Mouse (Mus musculus) MEL (cell line): ENCODE results near the gene Nkx2-2. TPM values are rescaled to one million over a fixed set of nuclear protein-coding genes. Genes with fewer than 3 reads are reported as not detected.

Experiments used
- DNase-seq: peaks from one replicate; pipeline ENCODE4 v3.0.0; 2011; ENCODE audit warnings: low read depth, low spot score
- H3K27ac ChIP-seq: 2 replicates; pipeline ENCODE4 v1.5.1; 2012; ENCODE audit warnings: low read depth, mild to moderate bottlenecking, control low read depth, low read length, moderate library complexity; ENCODE audit not compliant: control insufficient read depth
- H3K27me3 ChIP-seq, 2 experiments: fragments of 150-350 bp in 1 of 2; sonication (generic) in 1 of 2; 2 replicates each; pipeline ENCODE4 v1.6.1; 2012; ENCODE audit warnings: low read length in 2 of 2, mild to moderate bottlenecking in 2 of 2, improper control_type of control experiment in 1 of 2, moderate library complexity in 1 of 2; ENCODE audit not compliant: insufficient read depth in 2 of 2, control insufficient read depth in 1 of 2
- H3K36me3 ChIP-seq, 2 experiments: 2 replicates each; pipeline ENCODE4 v1.6.1; 2012 to 2014; ENCODE audit warnings: low read length in 2 of 2, improper control_type of control experiment in 1 of 2, inconsistent platforms in 1 of 2, mild to moderate bottlenecking in 1 of 2; ENCODE audit not compliant: insufficient read depth in 2 of 2, control insufficient read depth in 1 of 2
- H3K4me1 ChIP-seq, 2 experiments: fragments of 150-350 bp in 1 of 2; sonication (generic) in 1 of 2; 2 replicates each; pipeline ENCODE4 v1.6.1; 2012; ENCODE audit warnings: low read length in 2 of 2, improper control_type of control experiment in 1 of 2, mild to moderate bottlenecking in 1 of 2; ENCODE audit not compliant: insufficient read depth in 2 of 2, control insufficient read depth in 1 of 2
- H3K4me3 ChIP-seq, 2 experiments: fragments of 150-350 bp in 1 of 2; sonication (generic) in 1 of 2; 2 replicates each; pipeline ENCODE4 v1.5.1; 2012; ENCODE audit warnings: low read depth in 2 of 2, low read length in 2 of 2, mild to moderate bottlenecking in 2 of 2, moderate library complexity in 2 of 2, control low read depth in 1 of 2, improper control_type of control experiment in 1 of 2; ENCODE audit not compliant: control insufficient read depth in 1 of 2, insufficient read depth in 1 of 2
- H3K79me2 ChIP-seq: 2 replicates; pipeline ENCODE4 v1.6.1; 2012; ENCODE audit warnings: mild to moderate bottlenecking, low read length, moderate library complexity; ENCODE audit not compliant: control insufficient read depth, poor library complexity, insufficient read depth
- H3K9ac ChIP-seq: 2 replicates; pipeline ENCODE4 v1.6.1; 2012; ENCODE audit warnings: low read depth, mild to moderate bottlenecking, control low read depth, low read length, moderate library complexity; ENCODE audit not compliant: control insufficient read depth, poor library complexity, severe bottlenecking
- H3K9me3 ChIP-seq: fragments of 150-350 bp; sonication (generic); replicated peaks from 2 replicates; pipeline ENCODE4 v1.6.1; 2012; ENCODE audit warnings: mild to moderate bottlenecking, low read length, improper control_type of control experiment, moderate library complexity; ENCODE audit not compliant: insufficient read depth
- CHD2 ChIP-seq: IDR thresholded peaks from 2 replicates; pipeline ENCODE4 v1.6.1; 2011; ENCODE audit warnings: low read length, improper control_type of control experiment
- EP300 ChIP-seq, 2 experiments: IDR thresholded peaks; 2 replicates each; pipeline ENCODE4 v1.6.1; 2011; ENCODE audit warnings: improper control_type of control experiment in 2 of 2, low read length in 2 of 2, low read depth in 1 of 2, mild to moderate bottlenecking in 1 of 2
- GATA1 ChIP-seq: IDR thresholded peaks from 2 replicates; pipeline ENCODE4 v1.6.1; 2011; ENCODE audit warnings: low read depth, low read length, improper control_type of control experiment
- JUND ChIP-seq: IDR thresholded peaks from 2 replicates; pipeline ENCODE4 v1.6.1; 2011; ENCODE audit warnings: low read depth, mild to moderate bottlenecking, improper control_type of control experiment, low read length
- MAFK ChIP-seq: IDR thresholded peaks from 2 replicates; pipeline ENCODE4 v1.6.1; 2011; ENCODE audit warnings: low read depth, mild to moderate bottlenecking, low read length, improper control_type of control experiment, borderline replicate concordance
- MEF2A ChIP-seq: IDR thresholded peaks from 2 replicates; pipeline ENCODE4 v1.6.1; 2014; ENCODE audit warnings: low read depth, mild to moderate bottlenecking, inconsistent platforms, low read length, improper control_type of control experiment; ENCODE audit not compliant: poor library complexity, insufficient replicate concordance, severe bottlenecking; ENCODE audit errors: extremely low read depth
- MXI1 ChIP-seq: IDR thresholded peaks from 2 replicates; pipeline ENCODE4 v1.6.1; 2011; ENCODE audit warnings: mild to moderate bottlenecking, low read depth, low read length, improper control_type of control experiment
- MYB ChIP-seq: IDR thresholded peaks from 2 replicates; pipeline ENCODE4 v1.6.1; 2011; ENCODE audit warnings: mild to moderate bottlenecking, low read depth, low read length, improper control_type of control experiment
- POLR2A ChIP-seq, 2 experiments: IDR thresholded peaks; 2 replicates each; pipeline ENCODE4 v1.6.1; 2011 to 2012; ENCODE audit warnings: low read length in 2 of 2, mild to moderate bottlenecking in 2 of 2, control low read depth in 1 of 2, improper control_type of control experiment in 1 of 2, low read depth in 1 of 2, moderate library complexity in 1 of 2; ENCODE audit not compliant: control insufficient read depth in 1 of 2, insufficient read depth in 1 of 2, poor library complexity in 1 of 2
- RCOR1 ChIP-seq: IDR thresholded peaks from 2 replicates; pipeline ENCODE4 v1.6.1; 2012; ENCODE audit warnings: low read depth, mild to moderate bottlenecking, inconsistent platforms, low read length, improper control_type of control experiment
- TBP ChIP-seq: IDR thresholded peaks from 2 replicates; pipeline ENCODE4 v1.8.0; 2011; ENCODE audit warnings: low read depth, low read length, improper control_type of control experiment
- UBTF ChIP-seq: IDR thresholded peaks from 2 replicates; pipeline ENCODE4 v1.6.1; 2012; ENCODE audit warnings: low read depth, mild to moderate bottlenecking, inconsistent platforms, low read length, improper control_type of control experiment, moderate library complexity, borderline replicate concordance; ENCODE audit not compliant: insufficient read depth
- USF2 ChIP-seq, 2 experiments: IDR thresholded peaks; 2 replicates each; pipeline ENCODE4 v1.6.1; 2011 to 2012; ENCODE audit warnings: improper control_type of control experiment in 2 of 2, low read length in 2 of 2, borderline replicate concordance in 1 of 2, inconsistent platforms in 1 of 2, low read depth in 1 of 2, mild to moderate bottlenecking in 1 of 2; ENCODE audit not compliant: insufficient read depth in 1 of 2
- ZC3H11A ChIP-seq: IDR thresholded peaks from 2 replicates; pipeline ENCODE4 v1.6.1; 2012; ENCODE audit warnings: low read depth, mild to moderate bottlenecking, inconsistent platforms, low read length, improper control_type of control experiment
- ZKSCAN1 ChIP-seq: IDR thresholded peaks from 2 replicates; pipeline ENCODE4 v1.6.1; 2012; ENCODE audit warnings: low read depth, mild to moderate bottlenecking, inconsistent platforms, low read length, improper control_type of control experiment, moderate library complexity
- ZMIZ1 ChIP-seq: IDR thresholded peaks from 2 replicates; pipeline ENCODE4 v1.6.1; 2012; ENCODE audit warnings: low read depth, mild to moderate bottlenecking, inconsistent platforms, low read length, improper control_type of control experiment, moderate library complexity
- polyA plus RNA-seq, 2 experiments: library from polyadenylated mRNA; stranded (reverse) in 1 of 2; unstranded in 1 of 2; fragments of >175 nt in 1 of 2; fragments of >200 nt in 1 of 2; gene quantifications; 2 replicates each; pipeline versions ENCODE4 v1.2.1 to v1.2.4; 2012; ENCODE audit warnings: low replicate concordance in 2 of 2, low read depth in 1 of 2; ENCODE audit not compliant: insufficient read length in 2 of 2, insufficient read depth in 1 of 2, missing spikeins in 1 of 2
- total RNA-seq: library from RNA; depleted of rRNA; stranded (reverse); fragments of 300-350 nt; gene quantifications from 2 replicates; pipeline ENCODE4 v1.2.3, GENCODE M21; 2012

Nkx2-2 gene
- total and polyA plus RNA-seq, 3 experiments: not detected

- Histone ChIP-seq H3K79me2 (no peaks in the 10 kb centered on the region), H3K36me3 (no peaks in the 10 kb centered on the region), H3K9ac (no peak overlapping the region), H3K4me1 (no peaks in the 10 kb centered on the region), H3K9me3 (no peaks in the 10 kb centered on the region), H3K27me3 (no peaks in the 10 kb centered on the region), H3K27ac (no peak overlapping the region), H3K4me3 (no peak overlapping the region)
- DNase-seq: no peak
- TF ChIP-seq MEF2A (no peak), USF2 (IDR thresholded peaks at IDR 0.05; ENCODE audit: borderline replicate concordance in 1 of 2, insufficient read depth in 1 of 2, low read depth in 1 of 2, low read length in 2 of 2) (no peak), ZMIZ1 (no peak), UBTF (no peak), MAFK (no peak), JUND (no peak), EP300 (IDR thresholded peaks at IDR 0.05; ENCODE audit: low read depth in 1 of 2, low read length in 2 of 2) (no peak), MYB (no peak), ZC3H11A (no peak), POLR2A (IDR thresholded peaks at IDR 0.05; ENCODE audit: control insufficient read depth in 1 of 2, insufficient read depth in 1 of 2, low read depth in 1 of 2, low read length in 2 of 2, poor library complexity in 1 of 2) (no peak), RCOR1 (no peak), MXI1 (no peak)
Observed at GRCm38 (mm10) chr2:147186261-147186681, 7.8 kb downstream of the Nkx2-2 start.

GRCm38 (mm10) chr2:147185561-147185960 is 8.5 kb downstream of the Nkx2-2 start:
- H3K9ac ChIP-seq: no peak overlapping the region
- TF ChIP-seq MYB (no peak), GATA1 (no peak), CHD2 (no peak), ZKSCAN1 (no peak), TBP (no peak)
- H3K4me1 ChIP-seq: no peaks in the 10 kb centered on the region
- no peak overlapping the region for H3K27ac ChIP-seq
- DNase-seq: no peak
- H3K79me2 ChIP-seq: no peaks in the 10 kb centered on the region
- no peaks in the 10 kb centered on the region for H3K9me3 ChIP-seq
- no peaks in the 10 kb centered on the region for H3K27me3 ChIP-seq
- no peak overlapping the region for H3K4me3 ChIP-seq
- H3K36me3 ChIP-seq: no peaks in the 10 kb centered on the region
